Mouse (Mus musculus) hindbrain, postnatal 0 days (tissue): ENCODE measurements at regions not wholly inside any gene's neighbourhood (a gene's known extent, or its start where the extent isn't known, plus 50 kb on each side); places are given as distances from the start of the nearest gene placed in this dataset.

Experiments
- ATAC-seq: fragments of 200-750 bp; cut with Nextera tagmentation; 2 replicates; pipeline ENCODE4 v1.8.0; 2017; ENCODE audit warnings: mild to moderate bottlenecking, moderate TSS enrichment, moderate library complexity
- DNase-seq: peaks from one replicate; pipeline ENCODE4 v3.0.0-alpha.2; 2015; ENCODE audit warnings: low spot score
- H3K27ac ChIP-seq: fragments of 300-500 bp; sonication (generic); 2 replicates; pipeline ENCODE4 v1.5.1; 2014; ENCODE audit warnings: mild to moderate bottlenecking
- H3K27me3 ChIP-seq: fragments of 300-500 bp; sonication (generic); 2 replicates; pipeline ENCODE4 v1.6.1; 2014; ENCODE audit warnings: low read length, mixed read lengths; ENCODE audit not compliant: insufficient read depth
- H3K36me3 ChIP-seq: fragments of 300-500 bp; sonication (generic); 2 replicates; pipeline ENCODE4 v1.6.1; 2014; ENCODE audit warnings: low read length, mixed read lengths; ENCODE audit not compliant: insufficient read depth
- H3K4me1 ChIP-seq: fragments of 300-500 bp; sonication (generic); 2 replicates; pipeline ENCODE4 v1.6.1; 2014; ENCODE audit warnings: antibody characterized with exemption, low read length, mixed read lengths; ENCODE audit not compliant: insufficient read depth
- H3K4me2 ChIP-seq: fragments of 300-500 bp; sonication (generic); 2 replicates; pipeline ENCODE4 v1.6.1; 2014; ENCODE audit warnings: low read depth, mild to moderate bottlenecking, low read length, moderate library complexity, mixed read lengths
- H3K4me3 ChIP-seq: fragments of 300-500 bp; sonication (generic); 2 replicates; pipeline ENCODE4 v1.5.1; 2014; ENCODE audit warnings: low read length
- H3K9ac ChIP-seq: fragments of 300-500 bp; sonication (generic); replicated peaks from 2 replicates; pipeline ENCODE4 v1.6.1; 2014; ENCODE audit warnings: mild to moderate bottlenecking, low read length, moderate library complexity, mixed read lengths
- H3K9me3 ChIP-seq: fragments of 300-500 bp; sonication (generic); 2 replicates; pipeline ENCODE4 v1.6.1; 2016; ENCODE audit warnings: low read length, mixed read lengths
- CTCF ChIP-seq: IDR thresholded peaks from 2 replicates; pipeline ENCODE4 v1.5.1; 2016; ENCODE audit warnings: antibody characterized with exemption, control low read depth, low read depth
- WGBS: fragments of 180-500 bp; shearing (Covaris S2); extraction: QIAGEN DNeasy Blood & Tissue Kit; methylation state at CpG from one replicate; pipeline ENCODE4 v1.1.7; 2014; 5-methylcytosine and 5-hydroxymethylcytosine counted together

DNA sequence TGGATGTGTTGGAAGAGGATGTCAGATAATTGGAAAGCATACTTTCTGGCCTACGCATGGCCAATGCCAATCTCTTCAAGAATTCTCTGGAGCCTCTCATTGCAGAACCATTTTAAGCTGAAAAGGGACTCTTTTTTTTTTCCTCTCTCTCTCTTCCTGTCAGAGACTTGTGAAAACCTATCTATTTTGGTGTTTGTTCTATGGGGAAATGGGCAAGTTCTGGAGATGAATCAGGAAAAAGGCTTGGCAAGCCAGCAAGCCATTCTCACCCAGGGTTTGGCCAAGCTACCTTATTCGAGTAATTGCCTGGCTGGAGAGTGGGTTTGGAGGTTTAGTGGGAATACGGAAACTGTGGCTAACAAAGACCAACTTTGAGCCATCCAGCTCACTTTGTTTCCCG, 299.4 kb downstream of the Igsf11 start:
- H3K27ac ChIP-seq = no peak overlapping the region
- TF ChIP-seq CTCF = no peak
- no peak overlapping the region for H3K4me3 ChIP-seq
- no peaks in the 10 kb centered on the region for H3K9me3 ChIP-seq
- H3K4me1 ChIP-seq = no peaks in the 10 kb centered on the region
- ATAC-seq (no peak), DNase-seq (no peak)
- H3K27me3 ChIP-seq = no peaks in the 10 kb centered on the region
- no peaks in the 10 kb centered on the region for H3K36me3 ChIP-seq
- H3K4me2 ChIP-seq = no peak overlapping the region
- H3K9ac ChIP-seq = no peak overlapping the region
- WGBS = 91% methylated on average over 4 of the region's 4 CpGs

DNA sequence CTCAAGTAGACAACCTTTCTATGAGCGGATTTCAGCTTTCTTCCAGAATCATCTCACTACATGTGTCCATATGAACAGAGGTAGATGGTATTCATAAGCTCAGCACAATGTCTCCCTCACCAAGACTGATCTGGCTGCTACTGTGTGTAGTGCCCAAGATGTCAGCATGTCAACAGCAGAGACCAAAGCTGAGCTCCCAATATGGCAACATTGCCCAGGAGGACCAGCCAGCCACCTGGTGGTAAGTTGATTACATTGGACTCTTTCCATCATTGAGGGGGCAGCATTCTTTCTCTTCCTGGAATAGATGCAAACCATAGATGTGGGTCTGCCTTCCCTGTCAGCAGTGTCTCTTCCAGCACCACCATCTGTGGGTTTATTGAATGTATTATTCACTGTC, 303.0 kb downstream of the Igsf11 start:
- H3K36me3 ChIP-seq = no peaks in the 10 kb centered on the region
- no peak overlapping the region for H3K4me2 ChIP-seq
- H3K27ac ChIP-seq = no peak overlapping the region
- TF ChIP-seq CTCF = no peak
- no peak for ATAC-seq
- H3K9ac ChIP-seq = no peak overlapping the region
- DNase-seq = no peak
- no peaks in the 10 kb centered on the region for H3K27me3 ChIP-seq
- H3K4me1 ChIP-seq = no peaks in the 10 kb centered on the region
- no peaks in the 10 kb centered on the region for H3K9me3 ChIP-seq
- no peak overlapping the region for H3K4me3 ChIP-seq
- 92% methylated on average over 1 of the region's 1 CpGs for WGBS

DNA sequence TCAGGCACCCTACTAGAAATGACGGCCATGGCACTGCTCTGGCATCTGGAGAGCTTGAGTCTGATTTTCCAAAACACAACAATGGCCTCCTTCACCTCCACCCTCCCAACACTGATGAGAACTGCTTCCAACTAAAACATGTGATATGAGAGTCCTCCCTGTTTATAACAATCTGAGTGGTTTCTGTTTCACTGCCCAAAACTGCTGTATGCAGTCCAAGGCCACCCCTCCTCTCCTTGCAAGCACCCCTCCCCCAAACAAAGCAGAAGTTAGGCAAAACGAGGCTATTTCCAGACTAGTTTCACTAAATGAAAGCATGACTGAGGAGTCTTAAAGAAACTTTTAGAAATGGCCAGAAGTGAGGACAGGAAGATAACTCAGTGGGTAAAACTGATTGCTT, 304.4 kb downstream of the Igsf11 start:
- Histone ChIP-seq H3K4me1 (no peaks in the 10 kb centered on the region), H3K36me3 (no peaks in the 10 kb centered on the region), H3K4me3 (no peak overlapping the region), H3K27me3 (no peaks in the 10 kb centered on the region), H3K9ac (no peak overlapping the region), H3K27ac (no peak overlapping the region), H3K4me2 (no peak overlapping the region), H3K9me3 (no peaks in the 10 kb centered on the region)
- DNase-seq (no peak), ATAC-seq (no peak)
- WGBS = 73% methylated on average over 2 of the region's 2 CpGs
- TF ChIP-seq CTCF = no peak

DNA sequence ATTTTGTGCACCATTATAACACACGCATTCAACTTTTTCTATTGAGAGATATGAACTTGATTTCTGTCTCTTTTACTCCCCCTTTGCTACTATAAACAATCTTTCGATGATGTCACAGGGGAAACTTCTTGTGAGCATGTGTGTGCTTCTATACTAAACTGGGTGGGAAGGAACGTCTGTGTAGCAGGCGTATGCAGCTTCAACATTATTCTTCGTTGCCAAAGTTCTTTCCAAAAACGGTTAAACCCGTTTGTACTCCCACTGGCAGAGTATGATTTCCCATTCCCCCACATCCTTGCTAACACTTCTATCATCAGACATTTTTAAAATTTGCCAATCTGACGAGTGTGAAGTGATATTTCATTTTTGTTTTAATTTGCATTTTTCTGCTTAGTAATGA, 331.1 kb downstream of the Igsf11 start:
- DNase-seq = no peak

DNA sequence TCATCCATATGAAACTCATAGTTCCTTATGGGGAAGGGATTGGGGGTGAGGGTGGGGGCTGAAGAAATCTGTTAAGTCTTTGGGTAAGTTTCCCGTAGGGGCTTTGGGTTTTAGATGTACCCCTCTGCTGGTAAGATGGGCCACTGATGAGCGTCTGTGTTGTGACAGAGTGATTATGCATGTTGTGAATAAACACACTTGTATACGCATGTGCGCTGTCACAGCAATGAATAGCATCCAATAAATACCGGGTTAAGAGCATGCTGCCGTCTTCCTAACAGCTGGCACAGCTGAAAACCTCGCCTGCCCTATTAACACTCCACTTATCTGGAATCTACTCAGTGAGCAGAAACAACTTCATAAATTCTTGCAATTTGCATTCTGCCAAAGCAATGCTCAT, 337.0 kb downstream of the Igsf11 start:
- H3K27me3 ChIP-seq = no peaks in the 10 kb centered on the region
- DNase-seq (no peak), ATAC-seq (no peak)
- H3K4me3 ChIP-seq = no peak overlapping the region
- no peaks in the 10 kb centered on the region for H3K9me3 ChIP-seq
- peaks cover 5% of the 10 kb centered on the region; the same call in 1 of the 2 replicates for H3K4me1 ChIP-seq
- no peak for TF ChIP-seq CTCF
- H3K4me2 ChIP-seq = no peak overlapping the region
- H3K36me3 ChIP-seq = no peaks in the 10 kb centered on the region
- H3K9ac ChIP-seq = no peak overlapping the region
- WGBS = 60% methylated on average over 7 of the region's 7 CpGs
- H3K27ac ChIP-seq = no peak overlapping the region

More for the DNA sequence above, 331.1 kb downstream of the Igsf11 start:
- H3K36me3 ChIP-seq = no peaks in the 10 kb centered on the region
- no peaks in the 10 kb centered on the region for H3K27me3 ChIP-seq
- no peak overlapping the region for H3K9ac ChIP-seq
- no peak overlapping the region for H3K4me2 ChIP-seq
- no peaks in the 10 kb centered on the region for H3K9me3 ChIP-seq
- H3K27ac ChIP-seq = no peak overlapping the region
- H3K4me3 ChIP-seq = no peak overlapping the region
- H3K4me1 ChIP-seq = no peaks in the 10 kb centered on the region
- ATAC-seq = no peak
- WGBS = 81% methylated on average over 8 of the region's 8 CpGs
- no peak for TF ChIP-seq CTCF

DNA sequence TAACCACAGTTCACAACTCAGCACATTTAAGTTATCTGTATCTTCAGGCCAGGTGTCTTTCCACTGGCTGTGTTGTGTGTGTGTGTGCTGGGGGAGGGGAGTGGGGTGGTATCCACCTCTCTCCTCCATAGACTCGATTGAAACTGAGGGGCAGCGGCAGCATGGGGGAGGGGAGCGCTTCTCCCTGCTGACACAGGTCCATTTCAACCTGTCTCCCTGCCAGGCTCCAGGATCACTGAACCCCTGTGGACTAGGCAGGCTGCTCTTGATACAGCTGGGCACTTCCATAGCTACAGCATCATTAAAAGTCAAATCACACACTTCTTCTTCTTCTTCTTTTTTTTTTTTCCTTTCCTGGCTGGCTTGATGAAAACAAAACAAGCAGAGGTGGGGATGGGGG, 338.0 kb downstream of the Igsf11 start:
- H3K4me2 ChIP-seq = no peak overlapping the region

DNA sequence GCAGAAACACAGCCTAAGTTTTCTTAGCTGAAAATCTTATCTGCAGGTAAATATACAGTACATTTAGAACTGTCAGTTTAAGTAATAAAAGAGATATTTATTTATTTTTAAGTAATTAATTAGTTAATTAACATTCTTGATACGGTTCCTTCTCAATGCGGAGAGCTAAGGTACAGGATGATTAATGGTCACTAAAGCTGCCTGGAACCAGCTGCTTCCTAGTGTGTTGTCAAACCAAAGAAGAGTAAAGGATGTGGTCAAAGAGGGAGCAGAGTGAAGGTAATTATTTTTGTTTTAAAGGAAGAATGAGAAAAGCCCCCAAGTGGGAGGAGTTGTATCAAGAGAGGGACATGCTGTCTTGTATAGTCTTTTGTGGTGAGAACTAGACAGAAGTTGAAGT, 341.8 kb downstream of the Igsf11 start:
- H3K36me3 ChIP-seq = no peaks in the 10 kb centered on the region
- ATAC-seq (no peak), DNase-seq (no peak)
- H3K27ac ChIP-seq = no peak overlapping the region
- WGBS = 66% methylated on average over 2 of the region's 2 CpGs
- H3K9me3 ChIP-seq = no peaks in the 10 kb centered on the region
- peaks cover 5% of the 10 kb centered on the region; the same call in 1 of the 2 replicates for H3K4me1 ChIP-seq
- no peak overlapping the region for H3K4me2 ChIP-seq
- no peak for TF ChIP-seq CTCF
- no peaks in the 10 kb centered on the region for H3K27me3 ChIP-seq
- no peak overlapping the region for H3K4me3 ChIP-seq
- no peak overlapping the region for H3K9ac ChIP-seq

More for the DNA sequence above, 338.0 kb downstream of the Igsf11 start:
- 6% methylated on average over 3 of the region's 3 CpGs for WGBS
- no peaks in the 10 kb centered on the region for H3K9me3 ChIP-seq
- peaks cover 5% of the 10 kb centered on the region; the same call in 1 of the 2 replicates for H3K4me1 ChIP-seq
- ATAC-seq (peak; percentile 49; the same call in 1 of the 2 replicates), DNase-seq (peak; percentile 49)
- H3K27ac ChIP-seq = no peak overlapping the region
- TF ChIP-seq CTCF = no peak
- H3K4me3 ChIP-seq = no peak overlapping the region
- no peaks in the 10 kb centered on the region for H3K27me3 ChIP-seq
- H3K9ac ChIP-seq = no peak overlapping the region
- H3K36me3 ChIP-seq = no peaks in the 10 kb centered on the region
